Mouse (Mus musculus) megakaryocyte, embryonic 14.5 days (primary cell): ENCODE measurements around the gene Rps6kb2.

ENCODE experiments used
- FLI1 ChIP-seq: IDR thresholded peaks from 2 replicates; pipeline ENCODE4 v1.6.1; 2012; ENCODE audit warnings: low read length, inconsistent platforms, mixed read lengths
- GATA1 ChIP-seq: IDR thresholded peaks from 3 replicates; pipeline ENCODE4 v1.6.1; 2012; ENCODE audit warnings: mixed read lengths, low read length, inconsistent platforms, borderline replicate concordance

- TF ChIP-seq GATA1 (no peak), FLI1 (no peak)
Measured at GRCm38 (mm10) chr19:4140147-4140546, 23.0 kb downstream of the Rps6kb2 start.
